9 mouse cellular contexts compared by ENCODE assay signal in the genomic region with DNA sequence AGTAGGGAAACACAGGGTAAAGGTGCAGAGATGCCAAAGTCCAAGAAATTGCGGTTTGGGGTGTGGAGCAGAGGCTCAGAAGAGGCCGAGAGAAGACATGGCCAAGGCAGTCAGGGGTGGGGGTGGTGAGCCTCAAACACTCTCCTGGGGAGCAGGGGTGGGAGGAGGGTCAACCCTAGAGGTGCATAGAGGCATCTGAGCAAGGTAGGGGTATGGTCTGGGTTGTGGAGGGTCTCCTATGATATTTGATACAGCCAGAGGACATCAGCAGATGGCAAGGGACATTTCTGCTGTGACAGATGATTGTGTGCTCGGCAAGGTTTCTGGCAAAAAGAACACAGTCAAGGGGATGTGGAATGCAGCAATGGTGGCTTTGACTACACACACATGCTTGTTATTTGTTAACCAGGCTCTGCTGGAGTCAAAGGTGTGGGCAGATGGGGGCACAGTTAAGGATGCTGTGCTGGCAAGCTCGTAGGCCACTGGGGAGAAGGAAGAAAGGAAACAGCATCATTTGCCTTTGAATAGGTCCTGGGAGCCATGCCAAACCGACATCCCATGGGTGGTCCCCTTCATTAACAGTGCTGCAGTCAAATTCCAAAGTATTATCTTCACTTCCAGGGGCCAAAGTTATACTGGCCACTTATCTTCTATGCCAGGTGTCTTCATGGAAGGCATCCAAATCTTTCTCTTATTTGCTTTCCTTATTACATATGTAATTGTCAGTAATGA. TPM values are rescaled to one million over a fixed set of nuclear protein-coding genes. Genes with fewer than 3 reads are reported as not detected.
DNase-seq lines count a peak whose midpoint lies in the region; ATAC-seq lines count a peak whose summit lies in the region.
"Had no signal": no experiment of that assay in that cellular context is flagged by ENCODE, and none has a peak within 500 bp of the region (broad histone marks: within the 10 kb centered on the region; RNA-seq: fewer than 3 reads in every experiment).

No protein-coding gene starts in this region.

- H3K36me3 ChIP-seq in hindbrain, embryonic 14.5 days (replicated peaks; ENCODE audit: control insufficient read depth, insufficient read depth): no peaks in the 10 kb centered on the region

- no peak overlapping the region for H3K9ac ChIP-seq in hindbrain, embryonic 14.5 days

- peaks cover 9% of the 10 kb centered on the region for H3K4me1 ChIP-seq in hindbrain, embryonic 14.5 days (replicated peaks; ENCODE audit: control insufficient read depth, insufficient read depth, low read length)

- no peaks in the 10 kb centered on the region for H3K27me3 ChIP-seq in hindbrain, embryonic 14.5 days (ENCODE audit: control insufficient read depth, insufficient read depth, low read length)

- intact Hi-C loops in heart, postnatal 14 days (cut with DNase I): no loop called here

- no peak overlapping the region for H3K4me2 ChIP-seq in hindbrain, embryonic 14.5 days (replicated peaks)

- no peak overlapping the region for H3K4me3 ChIP-seq in hindbrain, embryonic 14.5 days (replicated peaks; ENCODE audit: low read length)

- peak; percentile 84 for ATAC-seq in hindbrain, embryonic 14.5 days (ENCODE audit: low FRiP score)

- peak; percentile 29 to 30 for DNase-seq in heart, postnatal 14 days
- DNase-seq in heart, adult 8-10 months (ENCODE audit: low spot score): no peak
- DNase-seq in ES-CJ7 (ENCODE audit: low read depth, low spot score): peak; percentile 10
- peak; percentile 70 for DNase-seq in hindbrain, embryonic 14.5 days (ENCODE audit: low spot score)
- peak; percentile 42 for DNase-seq in lung, postnatal 25 days (ENCODE audit: low spot score)
- no peak for DNase-seq in layer of hippocampus, adult 8-10 months (ENCODE audit: low spot score in 2 of 2)
- DNase-seq in embryo, embryonic 10.5 days (ENCODE audit: low spot score): no peak
- no peak for DNase-seq in c-Kit-positive CD71-positive TER-119-positive erythroid progenitor cells, embryonic 14.5 days (ENCODE audit: low spot score)
- DNase-seq: cerebellum, adult 2 months had no signal

- H3K27ac ChIP-seq in hindbrain, embryonic 14.5 days: peak overlapping the region; percentile 4; the same call in 1 of the 2 replicates

- H3K9me3 ChIP-seq in hindbrain, embryonic 14.5 days (ENCODE audit: control insufficient read depth, low read length): no peaks in the 10 kb centered on the region

- 20% methylated on average over 5 of the region's 5 CpGs for WGBS in hindbrain, embryonic 14.5 days

RNA-seq across cellular contexts. Expression of a gene that starts 2.4 kb away (rescaled TPM):
- total RNA-seq in heart, postnatal 14 days (2021): 10 to 100 TPM in 1 of 2 experiments, 1 to 10 TPM in 1; 9.9 to 11.3 TPM
- total RNA-seq in heart, adult 8-10 months (2022): 10 to 100 TPM in 3 of 4 experiments, 1 to 10 TPM in 1; 7.6 to 13.8 (median 12.4) TPM
- 27.1 and 27.4 TPM in 2 replicates for polyA plus RNA-seq in hindbrain, embryonic 14.5 days (2014; fragmentation: Nextera tagmentation; extraction: Ambion mirVana)
- 10 to 100 TPM; 22.7 to 32.0 (median 24.3) TPM for total RNA-seq in layer of hippocampus, adult 8-10 months (2022)

RNA-seq across cellular contexts. Expression of a gene that starts 37.7 kb away (rescaled TPM):
- 1 to 10 TPM; 4.0 to 4.4 TPM for total RNA-seq in heart, postnatal 14 days (2021)
- total RNA-seq in heart, adult 8-10 months (2022): 1 to 10 TPM; 1.9 to 2.8 (median 2.5) TPM
- polyA plus RNA-seq in hindbrain, embryonic 14.5 days (2014; fragmentation: Nextera tagmentation; extraction: Ambion mirVana): 9.5 and 11.7 TPM in 2 replicates
- 1 to 10 TPM; 1.6 to 2.8 (median 2.3) TPM for total RNA-seq in layer of hippocampus, adult 8-10 months (2022)

Comparison
In these comparisons a context has a peak if more than half of its experiments do, and no peak if none do; other contexts are left out.
1. DNase-seq: peak in heart, postnatal 14 days (2 of 2), ES-CJ7 (single experiment), hindbrain, embryonic 14.5 days (single experiment) and lung, postnatal 25 days (single experiment); none in heart, adult 8-10 months (single experiment), layer of hippocampus, adult 8-10 months (0 of 2), embryo, embryonic 10.5 days (single experiment) and c-Kit-positive CD71-positive TER-119-positive erythroid progenitor cells, embryonic 14.5 days (single experiment).